Mouse (Mus musculus): ENCODE measurements around the gene Ank2.
A peak's percentile ranks its signal among the peaks of the same experiment; 100 is the strongest.

The Ank2 gene

DNA sequence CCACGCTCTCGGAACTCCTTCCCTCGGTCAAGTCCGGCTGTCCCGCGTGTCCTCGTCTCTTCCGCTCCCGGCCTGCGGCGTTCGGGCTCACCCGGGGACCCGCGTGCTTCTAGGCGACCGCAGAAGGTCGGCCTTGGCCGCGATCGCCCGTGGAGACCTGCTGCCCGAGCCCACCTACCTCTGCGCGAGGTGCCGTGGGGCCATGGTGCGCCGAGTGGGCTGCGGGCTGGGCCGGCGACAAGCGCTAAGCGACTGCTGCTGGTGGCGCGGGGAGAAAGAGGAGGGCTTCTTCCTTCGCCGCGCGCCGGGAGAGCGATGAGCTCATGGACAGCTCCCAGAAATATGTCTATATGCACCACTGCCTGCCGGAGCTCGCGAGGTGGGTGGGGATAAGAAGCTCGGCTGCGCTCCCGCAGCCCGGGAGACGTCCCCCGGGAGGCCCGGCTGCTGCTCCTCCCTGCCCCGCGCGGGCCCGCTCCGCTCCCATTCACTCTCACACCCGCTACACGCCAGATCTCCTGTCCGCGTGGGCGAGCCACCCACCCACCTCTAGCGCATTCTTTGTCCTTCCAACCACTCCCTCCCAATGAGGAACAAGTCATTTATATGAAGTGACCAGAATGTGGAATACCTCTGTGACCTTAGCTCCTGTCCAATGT is at the start of gene Ank2:
Gene Ank2 (minus strand): TSS at position 609 of the 659 bp plus-strand sequence.
- DNase-seq: peak; percentile 76

DNA sequence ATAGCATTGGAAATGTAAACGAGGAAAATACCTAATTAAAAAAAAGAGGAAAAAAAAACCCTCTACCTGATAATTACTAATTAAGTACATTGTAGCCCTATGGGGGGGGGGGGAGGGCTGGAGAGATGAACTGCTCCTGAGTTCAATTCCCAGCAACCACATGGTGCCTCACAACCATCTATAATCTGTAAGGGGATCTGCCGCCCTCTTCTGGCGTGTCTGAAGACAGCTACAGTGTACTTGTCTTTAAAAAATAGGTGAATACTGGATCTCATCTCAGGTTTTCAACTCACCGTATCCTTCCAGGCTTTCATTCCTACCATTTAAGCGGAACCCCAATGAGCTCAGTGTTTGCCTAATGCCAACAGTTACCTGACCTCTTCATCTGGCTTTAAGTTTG is 48.7 kb upstream of the Ank2 start:
- peak; percentile 46 for DNase-seq

DNA sequence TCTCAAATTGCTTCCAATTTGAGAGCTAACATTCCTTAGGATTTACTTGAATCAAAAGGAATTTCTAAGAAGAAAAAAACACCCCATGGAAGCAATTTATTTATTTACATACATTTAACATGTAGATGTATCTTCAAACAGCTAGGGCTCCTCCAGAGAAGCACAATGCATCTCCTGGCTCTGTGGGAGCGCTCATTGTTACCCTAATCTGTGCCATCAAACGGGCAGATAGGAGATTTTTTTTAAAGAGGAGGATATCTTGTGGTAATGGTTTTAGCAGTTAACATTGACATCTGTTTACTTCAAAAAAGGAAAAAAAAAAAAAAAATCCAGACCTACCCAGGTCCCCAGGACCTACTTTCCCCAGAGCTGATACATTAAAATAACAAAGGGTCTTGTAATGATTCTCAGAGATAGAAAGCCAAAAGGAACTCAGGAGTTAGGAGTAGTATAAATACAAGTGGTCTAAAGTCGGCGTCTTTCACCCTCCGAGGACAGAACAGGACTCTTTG is 45.5 kb upstream of the Ank2 start:
- DNase-seq: no peak

DNA sequence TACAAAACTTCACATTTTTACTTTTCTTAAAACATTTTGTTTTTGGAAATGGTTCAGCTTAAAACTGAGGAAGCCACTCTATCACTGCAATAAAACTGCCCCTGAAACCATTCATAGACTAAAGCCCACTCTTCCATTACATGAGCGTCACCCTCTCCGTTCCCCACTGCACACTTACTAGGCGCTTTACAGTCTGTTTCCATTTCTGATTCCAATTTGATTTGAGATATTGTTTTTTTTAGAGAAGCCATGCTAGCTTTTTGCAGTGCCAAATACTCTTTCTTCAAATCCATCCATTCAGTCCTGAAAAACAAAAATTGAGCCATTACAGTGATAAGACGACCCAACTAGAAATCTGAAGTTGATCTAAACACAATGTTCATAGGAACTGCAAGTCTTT is 44.8 kb upstream of the Ank2 start:
- no peak for DNase-seq

DNA sequence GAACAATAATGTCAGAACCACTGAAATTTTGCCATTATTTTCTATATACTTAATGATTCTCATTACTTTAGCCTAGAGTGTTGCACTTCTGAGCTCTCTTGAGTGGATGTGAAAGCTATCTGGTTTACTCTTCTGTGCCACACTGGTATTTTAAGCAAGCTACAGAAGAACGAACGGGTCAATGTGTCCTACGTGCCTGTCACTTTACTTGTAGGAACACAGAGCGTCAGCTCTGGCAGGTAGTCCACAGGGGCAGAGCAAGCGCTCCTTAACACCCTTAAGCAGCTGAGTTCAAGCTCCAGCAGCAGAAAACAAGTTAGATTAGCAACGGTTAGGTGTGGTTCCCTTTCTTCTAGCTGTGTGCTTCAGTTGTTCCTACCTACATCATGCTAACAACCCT is 40.0 kb upstream of the Ank2 start:
- no peak for DNase-seq

DNA sequence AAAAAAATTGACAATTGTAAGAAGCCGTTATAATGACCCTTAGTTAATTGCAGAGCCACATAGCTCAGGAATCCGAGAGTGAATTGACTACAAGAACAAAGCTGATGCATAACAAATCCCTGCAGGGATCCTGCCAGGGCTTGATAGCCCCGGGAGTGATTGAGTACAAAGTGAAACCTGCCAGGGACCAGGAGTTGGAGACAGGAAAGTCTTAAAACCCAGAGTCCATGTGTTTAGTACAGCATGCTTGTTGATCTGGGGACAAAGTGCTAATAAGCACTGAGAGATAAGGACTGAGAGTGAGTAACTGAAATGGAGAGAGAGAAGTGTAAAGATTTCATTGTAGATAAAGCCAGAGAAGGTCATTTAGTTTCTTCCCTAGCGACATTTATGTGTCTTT is 31.1 kb upstream of the Ank2 start:
- DNase-seq: no peak

DNA sequence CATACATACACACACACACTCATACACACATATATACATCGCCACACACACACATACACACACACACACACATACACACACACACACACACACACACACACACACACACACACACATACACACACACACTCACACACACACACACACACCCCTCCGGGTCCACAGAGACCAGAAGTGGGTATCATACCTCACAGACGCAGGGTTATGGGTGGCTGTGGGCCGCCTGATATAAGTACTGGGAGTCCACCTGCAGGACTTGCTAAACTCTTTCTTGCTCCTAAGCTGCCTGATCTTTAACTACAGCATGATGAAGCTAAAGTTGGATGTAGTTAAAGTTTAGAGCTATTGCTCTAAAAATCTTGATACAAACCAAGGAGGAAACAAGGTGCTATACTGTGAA is 30.7 kb upstream of the Ank2 start:
- no peak for DNase-seq

DNA sequence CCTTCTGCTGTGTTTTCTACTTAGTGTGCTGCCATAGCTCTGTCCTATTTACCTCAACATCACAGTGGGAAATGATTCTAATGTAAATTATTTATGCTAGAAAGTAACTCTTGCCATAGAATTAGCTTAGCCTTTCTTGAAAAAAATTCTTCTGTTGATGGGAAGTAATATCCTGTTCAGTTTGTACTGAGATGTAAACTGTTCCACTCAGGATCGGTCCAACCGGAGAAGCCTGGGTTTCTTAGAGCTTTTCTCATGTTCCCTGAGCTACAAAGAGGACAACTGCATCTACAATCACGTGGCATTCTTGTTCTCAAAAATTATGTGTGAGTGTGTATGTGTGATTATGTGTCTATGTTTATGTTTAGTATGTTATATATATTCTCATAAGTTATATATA is 30.1 kb upstream of the Ank2 start:
- no peak for DNase-seq

DNA sequence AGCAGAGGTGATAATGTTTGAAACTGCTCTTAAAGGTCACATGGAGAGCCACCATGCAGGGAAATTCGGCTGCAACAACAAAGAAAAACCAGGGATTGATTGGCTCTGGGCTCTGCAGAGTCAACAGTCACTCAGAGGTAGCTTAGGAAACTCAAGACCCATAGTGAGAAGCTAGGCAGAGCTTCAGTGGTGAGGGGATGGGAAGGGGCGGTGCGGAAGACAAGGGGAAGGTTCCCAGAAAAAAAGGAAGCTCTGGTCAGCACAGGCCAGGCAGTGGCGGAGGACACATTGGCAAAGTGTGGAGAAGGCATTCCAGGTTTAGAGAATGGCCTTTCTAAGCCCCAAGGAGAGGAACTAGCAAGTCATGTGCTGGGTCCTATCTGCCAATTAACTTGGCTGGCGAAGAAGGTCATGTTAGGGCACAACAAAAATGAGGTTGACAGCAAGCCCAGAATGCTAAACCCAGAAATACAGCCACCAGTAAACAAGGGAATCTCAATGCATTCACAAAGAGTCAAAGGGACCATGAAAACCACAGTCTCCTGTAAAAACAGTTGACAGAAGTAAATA is 28.4 kb upstream of the Ank2 start:
- no peak for DNase-seq

DNA sequence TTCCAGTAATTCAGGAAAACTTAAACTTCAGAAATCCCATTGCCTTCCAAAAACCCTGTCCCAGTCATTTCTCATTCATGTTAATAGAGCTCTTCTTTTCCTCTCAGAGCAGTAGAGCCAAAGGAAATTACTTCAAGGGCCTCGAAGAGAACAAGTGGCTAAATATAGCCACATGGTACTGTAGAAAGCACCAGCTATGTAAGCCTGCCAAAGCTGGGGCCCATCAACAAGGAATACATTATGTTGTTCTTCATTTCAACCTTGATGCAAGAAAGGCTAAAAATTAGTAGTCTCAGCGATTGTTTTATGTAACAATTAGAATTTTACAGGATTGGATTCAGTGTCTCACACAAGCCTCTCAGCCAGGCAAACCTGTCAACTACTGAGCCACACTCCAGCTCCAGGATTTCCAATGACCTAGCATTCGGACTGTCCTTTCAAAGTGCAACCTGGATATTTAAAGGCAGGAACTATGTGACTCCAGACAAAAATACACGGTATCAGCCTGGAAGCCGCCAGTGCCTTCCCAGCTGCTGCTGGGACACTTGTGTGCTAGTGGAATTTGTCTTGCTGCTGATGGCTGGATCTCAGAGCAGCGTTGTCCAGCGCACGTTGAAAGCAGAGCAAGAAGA is 26.2 kb upstream of the Ank2 start:
- no peak for DNase-seq

DNA sequence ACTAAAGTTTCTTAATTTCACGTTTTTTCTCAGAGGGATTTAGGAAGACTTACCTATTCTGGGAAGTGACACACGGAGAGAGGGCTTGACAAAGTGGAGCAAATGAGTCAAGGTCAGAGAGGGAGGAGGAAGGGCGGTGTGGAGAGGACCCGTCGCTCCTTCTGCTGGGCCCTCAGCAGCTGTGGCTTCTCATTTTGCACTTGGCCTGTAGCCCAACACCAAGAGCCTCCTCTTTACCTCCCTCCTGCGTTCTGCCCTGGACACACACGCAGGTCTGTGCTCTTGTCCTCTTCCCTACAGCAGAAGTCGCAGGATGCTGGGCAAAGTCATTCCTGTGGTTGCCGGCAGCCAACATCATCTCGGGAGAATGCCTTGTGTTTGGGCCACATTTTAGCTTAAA is 22.0 kb upstream of the Ank2 start:
- DNase-seq: no peak

DNA sequence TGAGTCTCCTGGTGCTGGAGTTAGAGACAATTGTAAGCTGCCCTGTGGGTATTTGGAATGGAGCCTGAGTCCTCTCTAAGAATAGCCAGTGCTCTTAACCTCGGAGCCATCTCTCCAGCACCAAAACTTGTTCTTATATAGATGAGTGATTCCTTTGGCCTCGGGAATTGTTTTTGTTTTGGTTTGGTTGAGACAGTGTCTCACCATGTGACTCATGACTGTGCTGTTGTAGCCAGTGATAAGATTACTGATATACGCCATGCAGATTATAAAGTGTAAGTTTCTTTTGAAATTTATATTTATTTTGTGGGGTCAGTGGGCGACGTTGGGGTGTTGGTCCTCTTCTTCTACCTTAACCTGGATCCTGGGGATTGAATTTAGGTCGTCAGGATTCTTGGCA is 21.1 kb upstream of the Ank2 start:
- no peak for DNase-seq

DNA sequence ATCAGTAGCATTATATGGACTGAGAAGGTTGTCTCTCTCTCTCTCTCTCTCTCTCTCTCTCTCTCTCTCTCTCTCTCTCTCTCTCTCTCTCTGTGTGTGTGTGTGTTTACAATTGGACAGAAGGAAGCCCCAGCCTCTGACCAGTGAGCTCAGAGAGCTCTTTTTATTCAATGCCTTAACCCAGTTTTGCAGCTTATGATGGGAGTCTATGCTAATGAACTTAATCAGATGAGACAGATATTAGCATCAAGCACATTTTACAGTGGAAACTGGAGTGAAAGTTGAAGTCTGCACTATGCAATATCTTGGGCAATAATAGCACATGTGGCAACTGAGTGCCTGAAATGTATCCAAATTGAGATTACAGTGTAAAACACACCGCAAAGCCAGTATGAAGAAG is 16.1 kb upstream of the Ank2 start:
- peak; percentile 83 for DNase-seq

DNA sequence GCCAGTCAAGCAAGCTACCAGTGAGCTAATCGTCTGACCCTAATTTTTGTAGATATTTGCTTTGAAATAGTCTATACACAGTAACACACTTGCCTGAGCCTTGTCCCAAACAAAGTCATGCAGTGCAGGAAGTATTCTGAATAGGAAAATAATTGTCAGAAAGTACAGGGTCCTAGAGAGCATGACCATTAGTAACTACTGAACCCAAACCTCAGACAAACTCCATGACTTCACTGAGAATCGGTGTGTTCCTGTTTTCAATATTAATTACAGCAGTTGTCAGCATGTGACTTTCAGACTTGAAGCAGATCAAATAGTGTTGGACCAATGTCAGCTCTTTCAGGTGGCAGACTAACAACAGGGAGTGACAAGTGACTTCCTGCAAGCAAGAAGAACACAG is 14.5 kb upstream of the Ank2 start:
- DNase-seq: no peak

DNA sequence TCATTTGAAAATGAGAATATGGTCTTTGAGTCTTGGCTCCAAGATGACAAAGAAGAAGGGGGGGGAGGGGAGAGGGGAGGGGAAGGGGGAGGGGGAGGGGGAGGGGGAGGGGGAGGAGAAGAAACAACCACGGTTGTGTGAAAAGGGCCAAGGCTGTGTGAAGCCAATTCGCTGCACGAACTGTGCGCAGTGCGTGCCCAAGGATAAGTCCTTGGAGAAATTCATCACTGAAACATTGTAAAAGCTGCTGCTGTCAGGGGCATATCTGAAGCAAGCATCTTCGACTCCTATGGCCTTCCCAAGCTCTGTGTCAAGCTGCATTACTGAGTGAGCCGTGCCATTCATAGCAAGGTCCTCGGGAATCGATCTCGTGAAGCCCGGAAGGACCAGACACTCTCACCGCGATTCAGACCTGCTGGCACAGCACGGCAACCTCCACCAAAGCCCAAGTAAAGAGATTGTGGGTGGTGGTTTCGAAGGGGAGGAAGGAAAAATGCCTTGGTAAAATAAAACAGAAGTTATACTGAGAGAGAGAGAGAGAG is 13.7 kb upstream of the Ank2 start:
- no peak for DNase-seq

DNA sequence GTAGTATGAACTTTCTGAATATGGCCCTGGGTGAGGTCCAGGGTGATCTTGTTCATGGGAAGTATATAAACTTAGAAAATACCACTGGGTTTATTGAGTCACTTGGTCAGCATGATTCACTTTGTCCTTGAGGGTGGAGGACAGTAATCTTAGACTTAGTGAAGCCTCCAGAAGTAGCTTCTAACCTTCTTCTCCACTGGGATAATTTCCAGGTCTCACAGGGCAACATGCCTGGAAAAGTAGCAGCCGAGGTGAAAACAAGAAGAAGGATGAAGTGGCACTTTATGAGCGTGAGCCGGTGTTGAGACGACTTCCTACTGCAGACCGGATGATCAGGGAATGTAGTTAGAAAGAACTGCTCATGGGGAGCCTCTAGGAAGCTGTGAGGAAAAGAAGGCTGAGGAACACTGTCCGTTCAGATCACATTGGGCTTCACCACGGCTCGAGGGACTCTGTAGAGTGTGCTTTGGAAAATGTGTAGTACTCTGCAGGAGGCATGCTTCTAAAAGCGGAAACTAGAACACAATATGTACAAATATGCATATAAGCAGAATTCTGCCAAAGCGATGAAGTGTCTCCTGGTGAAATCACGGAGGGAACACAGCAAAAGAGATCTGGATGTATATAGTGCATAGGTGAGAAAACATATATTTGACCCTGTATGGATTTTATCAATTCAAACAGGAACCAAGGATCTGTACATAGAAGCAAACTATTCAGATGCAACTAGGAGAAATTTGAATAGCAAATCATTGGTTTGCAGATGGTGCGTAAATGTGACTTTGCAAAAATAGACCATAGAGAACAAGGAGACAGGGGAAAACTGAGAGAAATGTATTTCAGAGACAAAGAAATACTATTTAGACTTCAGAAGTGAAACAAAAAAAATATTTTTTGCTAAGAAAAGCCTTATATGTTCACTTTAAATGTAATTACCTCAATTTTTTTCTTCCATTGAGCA is 12.9 kb upstream of the Ank2 start:
- no peak for DNase-seq

DNA sequence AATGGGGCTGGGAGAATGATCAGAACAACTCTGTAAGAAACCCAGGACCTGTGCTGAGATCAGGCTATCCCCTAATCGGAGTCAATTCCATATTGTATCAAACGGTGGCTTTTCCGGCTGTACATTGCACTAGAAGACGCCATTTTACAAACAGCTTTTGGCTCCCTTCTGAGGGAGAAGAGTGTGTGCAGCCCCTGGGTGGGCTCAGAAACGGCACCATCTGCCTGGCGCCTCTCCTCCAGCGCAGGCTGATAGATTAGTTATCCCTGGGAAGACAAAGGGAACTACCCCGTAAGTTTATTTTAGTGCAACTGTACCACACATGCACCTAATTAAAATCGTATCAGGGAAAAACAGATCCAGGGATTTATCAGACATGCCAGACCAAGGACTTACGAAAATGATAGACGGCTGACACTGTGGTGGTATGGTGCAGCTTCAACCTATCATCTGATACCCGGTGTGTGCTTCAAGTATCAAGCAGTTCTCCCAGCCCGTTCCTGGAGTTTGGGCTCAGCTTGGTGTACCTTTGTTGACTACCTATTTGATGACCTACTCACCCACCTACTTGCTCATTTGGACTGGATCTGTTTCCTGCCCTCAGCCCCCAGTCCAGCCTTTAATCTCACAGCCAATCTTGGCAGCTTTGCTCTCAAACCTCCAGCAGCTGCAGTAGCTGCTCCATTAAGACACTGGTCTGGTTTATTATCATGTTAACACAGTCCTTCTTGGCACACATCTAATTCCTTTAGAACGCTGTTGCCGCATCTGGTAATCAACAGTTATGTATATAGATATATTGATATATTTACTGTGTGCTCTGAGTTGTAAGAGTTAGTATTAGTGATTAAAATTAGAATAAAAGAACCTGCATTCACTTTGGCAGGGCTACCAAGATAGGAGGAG is 9.0 kb upstream of the Ank2 start:
- no peak for DNase-seq

DNA sequence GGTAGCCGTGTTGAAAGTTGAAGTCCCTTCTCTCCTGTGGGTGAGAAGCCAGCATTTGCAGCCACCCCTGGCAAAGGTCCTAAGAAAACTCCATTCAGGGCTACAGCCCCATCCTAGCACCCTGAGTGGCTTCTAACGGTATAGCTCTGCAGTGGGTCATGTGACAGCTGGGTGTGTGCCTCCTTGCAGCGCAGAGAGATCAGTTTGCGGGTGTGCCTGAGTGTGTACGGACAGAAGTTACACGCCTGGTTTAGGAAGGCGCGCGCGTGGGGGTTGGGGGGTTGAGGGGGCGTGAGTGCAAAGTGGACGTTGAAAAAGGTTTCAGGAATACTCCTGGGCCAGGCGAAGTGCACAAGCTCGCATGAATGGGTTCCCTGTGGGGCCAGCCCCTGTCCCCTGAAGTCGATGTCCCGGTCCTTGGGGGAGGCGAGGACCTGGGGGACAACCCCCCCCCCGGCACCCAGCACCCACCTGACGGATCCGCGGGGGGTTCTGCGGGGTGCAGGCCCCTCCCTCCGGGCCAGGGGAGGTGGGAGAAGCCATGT is 881 bp downstream of the Ank2 start:
- DNase-seq: peak; percentile 65

DNA sequence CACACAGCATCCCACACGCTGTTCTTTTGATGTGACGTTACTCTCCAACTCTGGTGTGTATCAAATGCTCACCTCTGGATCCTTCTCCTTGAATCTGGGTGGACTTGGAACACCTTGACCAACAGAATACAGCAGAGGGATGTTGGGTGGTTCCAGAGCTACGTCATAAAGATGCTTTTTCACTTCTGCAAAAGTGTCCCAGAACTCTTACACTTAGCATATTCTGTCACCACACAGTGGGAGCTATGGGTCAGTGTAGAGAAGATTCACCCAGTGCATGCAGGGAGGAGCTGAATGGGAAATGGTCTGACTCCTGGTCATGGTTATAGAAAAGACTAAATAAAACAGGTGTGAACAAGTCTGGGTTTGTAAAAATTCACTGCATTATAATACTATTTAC is 6.5 kb downstream of the Ank2 start:
- DNase-seq: no peak

DNA sequence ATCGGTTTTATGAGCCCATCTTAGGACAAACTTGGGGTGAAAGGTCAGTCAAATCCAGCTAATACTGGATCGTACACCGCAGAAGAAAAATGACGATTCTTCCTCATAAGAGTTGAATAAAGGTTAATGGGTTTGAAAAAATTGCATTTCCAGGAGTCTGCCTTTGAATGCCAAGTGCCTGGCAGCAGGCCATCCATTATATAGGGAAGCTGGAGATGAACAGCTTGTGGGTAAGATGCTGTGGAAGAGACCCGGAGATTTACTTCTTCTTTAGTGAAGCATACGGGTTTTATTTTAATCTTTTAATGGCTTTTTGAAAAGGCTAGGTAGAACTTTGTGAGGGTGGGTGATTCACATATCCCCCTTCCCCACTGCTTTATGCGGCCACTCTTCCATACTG is 11.8 kb downstream of the Ank2 start:
- DNase-seq: no peak

DNA sequence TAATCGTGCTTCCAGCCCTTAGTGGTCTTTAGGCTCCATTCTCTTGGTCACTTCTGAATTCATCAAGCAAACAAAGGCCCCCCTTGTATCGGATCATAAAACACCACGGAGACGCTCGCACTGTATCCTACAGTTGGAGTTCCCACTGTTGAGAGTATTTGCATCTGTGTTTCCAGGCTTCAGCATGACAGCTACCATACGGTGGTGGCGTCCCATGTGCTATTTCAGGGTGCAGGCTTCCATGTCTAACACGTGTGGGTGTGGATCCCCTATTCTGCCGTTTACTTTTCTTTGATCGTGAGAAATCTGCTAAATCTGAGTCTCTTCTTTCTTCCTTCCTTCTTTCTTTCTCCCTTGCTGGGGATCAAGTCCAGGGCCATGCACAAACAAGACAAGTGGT is 14.0 kb downstream of the Ank2 start:
- no peak for DNase-seq

DNA sequence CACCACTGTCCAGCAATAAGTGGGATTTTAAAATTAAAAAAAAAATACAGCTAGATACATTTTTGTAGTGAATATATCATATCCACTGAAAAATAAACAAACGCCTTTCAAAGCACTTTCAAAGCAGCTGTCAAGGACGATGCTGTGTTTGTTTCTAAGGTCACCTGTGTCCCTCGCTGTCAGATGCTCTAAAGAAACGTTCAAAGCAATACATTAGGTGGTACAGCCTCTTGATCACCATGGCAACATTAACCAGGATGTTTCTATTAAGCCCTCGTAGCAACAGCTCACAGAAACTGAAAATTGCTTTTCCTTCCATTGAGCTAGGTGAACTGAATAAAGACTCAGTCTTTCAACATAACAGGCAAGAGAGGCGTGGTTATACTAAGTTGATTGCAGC is 17.5 kb downstream of the Ank2 start:
- DNase-seq: no peak
